Mouse (Mus musculus): ENCODE data around the gene Lipf. TPM values are rescaled to one million over a fixed set of nuclear protein-coding genes. Genes with fewer than 3 reads are reported as not detected.
A peak's percentile ranks its signal among the peaks of the same experiment; 100 is the strongest.

Lipf gene
- total RNA-seq (2015) (not detected in 2 replicates), total RNA-seq (2017) (not detected in 2 replicates)

- ATAC-seq (ENCODE audit: poor library complexity, severe bottlenecking): no peak
These were observed at the start of gene Lipf for GRCm38 (mm10) chr19:33960887-33961286. TSS of gene Lipf (plus strand) at chr19:33961187.

- peak; percentile 45; the same call in 1 of the 2 replicates for ATAC-seq (ENCODE audit: poor library complexity, severe bottlenecking)
These were observed 36.9 kb upstream of the Lipf start for GRCm38 (mm10) chr19:33924099-33924498.

- ATAC-seq (ENCODE audit: poor library complexity, severe bottlenecking): no peak
These were observed 18.0 kb downstream of the Lipf start for GRCm38 (mm10) chr19:33979007-33979406.

GRCm38 (mm10) chr19:33983043-33983442, 22.1 kb downstream of the Lipf start:
- ATAC-seq (ENCODE audit: poor library complexity, severe bottlenecking): no peak

- no peak for ATAC-seq (ENCODE audit: poor library complexity, severe bottlenecking)
These were observed 47.0 kb downstream of the Lipf start, which contains the start of gene Lipk for GRCm38 (mm10) chr19:34008002-34008401. TSS of gene Lipk (plus strand) at chr19:34008290.

GRCm38 (mm10) chr19:34021440-34022172, 60.6 kb downstream of the Lipf start:
- no peak for ATAC-seq (ENCODE audit: poor library complexity, severe bottlenecking)

GRCm38 (mm10) chr19:34022759-34023158, 61.8 kb downstream of the Lipf start:
- ATAC-seq (ENCODE audit: poor library complexity, severe bottlenecking): no peak

Other genes with a start within 250 kb of the Lipf start
- gene Lipo2, start 209.8 kb upstream of the Lipf start, total RNA-seq (2015): not detected in 2 replicates
- gene Lipo2, start 209.8 kb upstream of the Lipf start, total RNA-seq (2017): 0.53 TPM in 1 of 2 replicates, not detected in the other
- gene Lipo3, start 199.2 kb upstream of the Lipf start, total RNA-seq (2015): 16.5 and 22.5 TPM in 2 replicates
- 10.0 and 13.6 TPM in 2 replicates for gene Lipo3, start 199.2 kb upstream of the Lipf start, total RNA-seq (2017)
- gene Lipo1, start 173.7 kb upstream of the Lipf start, total RNA-seq (2015): not detected in 2 replicates
- gene Lipo1, start 173.7 kb upstream of the Lipf start, total RNA-seq (2017): not detected in 2 replicates
- not detected in 2 replicates for gene Lipk, start 47.1 kb downstream of the Lipf start, total RNA-seq (2015)
- not detected in 2 replicates for gene Lipk, start 47.1 kb downstream of the Lipf start, total RNA-seq (2017)
- 1.4 TPM in 1 of 2 replicates, not detected in the other for gene Lipn, start 106.2 kb downstream of the Lipf start, total RNA-seq (2015)
- not detected in 2 replicates for gene Lipn, start 106.2 kb downstream of the Lipf start, total RNA-seq (2017)
- not detected in 2 replicates for gene Lipm, start 139.7 kb downstream of the Lipf start, total RNA-seq (2015)
- not detected in 2 replicates for gene Lipm, start 139.7 kb downstream of the Lipf start, total RNA-seq (2017)
- 23.3 and 30.5 TPM in 2 replicates for gene Ankrd22, start 204.9 kb downstream of the Lipf start, total RNA-seq (2015)
- gene Ankrd22, start 204.9 kb downstream of the Lipf start, total RNA-seq (2017): 14.3 and 24.6 TPM in 2 replicates
- gene Stambpl1, start 231.0 kb downstream of the Lipf start, total RNA-seq (2015): 29.4 and 32.4 TPM in 2 replicates
- gene Stambpl1, start 231.0 kb downstream of the Lipf start, total RNA-seq (2017): 22.0 and 24.0 TPM in 2 replicates